Mouse (Mus musculus) lung, embryonic 15.5 days (tissue): ENCODE measurements around the gene Acbd3. TPM values are rescaled to one million over a fixed set of nuclear protein-coding genes. Genes with fewer than 3 reads are reported as not detected.

ENCODE experiments used
- ATAC-seq: fragments of 200-750 bp; cut with Nextera tagmentation; 2 replicates; pipeline ENCODE4 v1.8.0; 2017; ENCODE audit warnings: moderate number of reproducible peaks, borderline replicate concordance; ENCODE audit not compliant: low FRiP score, low TSS enrichment; ENCODE audit errors: extremely low read depth
- H3K27ac ChIP-seq: fragments of 300-500 bp; sonication (generic); 2 replicates; pipeline ENCODE4 v1.5.1; 2015; ENCODE audit warnings: moderate library complexity, mild to moderate bottlenecking, inconsistent platforms
- H3K27me3 ChIP-seq: fragments of 300-500 bp; sonication (generic); 2 replicates; pipeline ENCODE4 v1.6.1; 2015; ENCODE audit warnings: inconsistent platforms
- H3K36me3 ChIP-seq: fragments of 300-500 bp; sonication (generic); 2 replicates; pipeline ENCODE4 v1.6.1; 2015; ENCODE audit warnings: inconsistent platforms
- H3K4me1 ChIP-seq: fragments of 300-500 bp; sonication (generic); 2 replicates; pipeline ENCODE4 v1.6.1; 2015; ENCODE audit warnings: inconsistent platforms
- H3K4me2 ChIP-seq: fragments of 300-500 bp; sonication (generic); 2 replicates; pipeline ENCODE4 v1.6.1; 2015; ENCODE audit warnings: inconsistent platforms, mild to moderate bottlenecking, moderate library complexity
- H3K4me3 ChIP-seq: fragments of 300-500 bp; sonication (generic); 2 replicates; pipeline ENCODE4 v1.5.1; 2015; ENCODE audit warnings: mild to moderate bottlenecking, inconsistent platforms
- H3K9ac ChIP-seq: fragments of 300-500 bp; sonication (generic); 2 replicates; pipeline ENCODE4 v1.6.1; 2015; ENCODE audit warnings: inconsistent platforms
- H3K9me3 ChIP-seq: fragments of 300-500 bp; sonication (generic); 2 replicates; pipeline ENCODE4 v1.6.1; 2016; ENCODE audit warnings: inconsistent platforms
- WGBS: fragments of 180-500 bp; shearing (Covaris S2); methylation state at CpG from one replicate; pipeline ENCODE4 v1.1.7; 2015; 5-methylcytosine and 5-hydroxymethylcytosine counted together
- polyA plus RNA-seq: library from polyadenylated mRNA; unstranded; fragments of >200 nt; fragmentation: Nextera tagmentation; extraction: Ambion mirVana; gene quantifications from 2 replicates; pipeline ENCODE4 v1.2.1, GENCODE M21; 2015

The Acbd3 gene
- polyA plus RNA-seq, 1 experiment from 2014 or later = 22.1 TPM

- Histone ChIP-seq H3K36me3 (no peaks in the 10 kb centered on the region), H3K9me3 (no peaks in the 10 kb centered on the region), H3K4me2 (peak overlapping the region; percentile 89), H3K27me3 (no peaks in the 10 kb centered on the region; the same call in 1 of the 2 replicates), H3K27ac (no peak overlapping the region), H3K9ac (peak overlapping the region; percentile 42), H3K4me3 (peak overlapping the region; percentile 43), H3K4me1 (peaks cover 19% of the 10 kb centered on the region)
- no peak for ATAC-seq
- 7% methylated on average over 14 of the region's 14 CpGs for WGBS
Observed at GRCm38 (mm10) chr1:180763307-180763706, 37.5 kb downstream of the Acbd3 start.

GRCm38 (mm10) chr1:180763828-180764227, 38.0 kb downstream of the Acbd3 start:
- Histone ChIP-seq H3K27ac (no peak overlapping the region), H3K4me2 (peak overlapping the region; percentile 89), H3K9me3 (no peaks in the 10 kb centered on the region), H3K4me1 (peaks cover 23% of the 10 kb centered on the region), H3K4me3 (peak overlapping the region; percentile 43), H3K36me3 (no peaks in the 10 kb centered on the region), H3K9ac (peak overlapping the region; percentile 42), H3K27me3 (no peaks in the 10 kb centered on the region; the same call in 1 of the 2 replicates)
- 0% methylated on average over 11 of the region's 11 CpGs for WGBS
- peak; percentile 71; the same call in 1 of the 2 replicates for ATAC-seq

- WGBS = 79% methylated on average over 5 of the region's 5 CpGs
- Histone ChIP-seq H3K9me3 (no peaks in the 10 kb centered on the region), H3K9ac (no peak overlapping the region), H3K36me3 (no peaks in the 10 kb centered on the region), H3K27me3 (no peaks in the 10 kb centered on the region; the same call in 1 of the 2 replicates), H3K4me1 (peaks cover 26% of the 10 kb centered on the region), H3K27ac (no peak overlapping the region), H3K4me2 (no peak overlapping the region), H3K4me3 (no peak overlapping the region)
- no peak for ATAC-seq
Observed at GRCm38 (mm10) chr1:180765393-180765792, 39.5 kb downstream of the Acbd3 start.

GRCm38 (mm10) chr1:180766557-180766956, 40.7 kb downstream of the Acbd3 start:
- WGBS = 39% methylated on average over 5 of the region's 5 CpGs
- Histone ChIP-seq H3K4me1 (peaks cover 26% of the 10 kb centered on the region), H3K27ac (no peak overlapping the region), H3K9me3 (no peaks in the 10 kb centered on the region), H3K27me3 (no peaks in the 10 kb centered on the region; the same call in 1 of the 2 replicates), H3K9ac (no peak overlapping the region), H3K4me2 (no peak overlapping the region), H3K36me3 (no peaks in the 10 kb centered on the region), H3K4me3 (no peak overlapping the region)
- ATAC-seq = no peak

- 14% methylated on average over 10 of the region's 10 CpGs for WGBS
- H3K9ac ChIP-seq = peak overlapping the region; percentile 65
Observed at GRCm38 (mm10) chr1:180767541-180768333, 41.9 kb downstream of the Acbd3 start.

GRCm38 (mm10) chr1:180768334-180769168, 42.7 kb downstream of the Acbd3 start:
- no peaks in the 10 kb centered on the region for H3K9me3 ChIP-seq
- H3K4me1 ChIP-seq = peaks cover 22% of the 10 kb centered on the region
- H3K27me3 ChIP-seq = no peaks in the 10 kb centered on the region
- ATAC-seq = peak; percentile 87
- WGBS = 3% methylated on average over 37 of the region's 37 CpGs
- H3K36me3 ChIP-seq = no peaks in the 10 kb centered on the region
- H3K9ac ChIP-seq = peak overlapping the region; percentile 65
- peak overlapping the region; percentile 89 for H3K4me2 ChIP-seq
- peak overlapping the region; percentile 58 for H3K4me3 ChIP-seq
- peak overlapping the region; percentile 48 for H3K27ac ChIP-seq

More at GRCm38 (mm10) chr1:180767541-180768333, 41.9 kb downstream of the Acbd3 start:
- H3K36me3 ChIP-seq = no peaks in the 10 kb centered on the region
- H3K27me3 ChIP-seq = no peaks in the 10 kb centered on the region; the same call in 1 of the 2 replicates
- peak overlapping the region; percentile 58 for H3K4me3 ChIP-seq
- peak; percentile 24; the same call in 1 of the 2 replicates for ATAC-seq
- peaks cover 26% of the 10 kb centered on the region for H3K4me1 ChIP-seq
- peak overlapping the region; percentile 48 for H3K27ac ChIP-seq
- H3K9me3 ChIP-seq = no peaks in the 10 kb centered on the region
- peak overlapping the region; percentile 89 for H3K4me2 ChIP-seq

- 82% methylated on average over 5 of the region's 5 CpGs for WGBS
- Histone ChIP-seq H3K27me3 (no peaks in the 10 kb centered on the region), H3K36me3 (no peaks in the 10 kb centered on the region), H3K4me3 (no peak overlapping the region), H3K4me1 (peaks cover 28% of the 10 kb centered on the region), H3K9me3 (no peaks in the 10 kb centered on the region), H3K27ac (no peak overlapping the region), H3K4me2 (no peak overlapping the region), H3K9ac (no peak overlapping the region)
- ATAC-seq = no peak
Observed at GRCm38 (mm10) chr1:180771306-180771705, 45.5 kb downstream of the Acbd3 start.

- H3K9ac ChIP-seq = no peak overlapping the region
- no peak for ATAC-seq
- no peak overlapping the region for H3K4me3 ChIP-seq
- H3K4me1 ChIP-seq = peaks cover 32% of the 10 kb centered on the region
- H3K9me3 ChIP-seq = no peaks in the 10 kb centered on the region
- H3K27ac ChIP-seq = no peak overlapping the region
- H3K27me3 ChIP-seq = no peaks in the 10 kb centered on the region
- no peak overlapping the region for H3K4me2 ChIP-seq
- no peaks in the 10 kb centered on the region for H3K36me3 ChIP-seq
- WGBS = 49% methylated on average over 4 of the region's 4 CpGs
Observed at GRCm38 (mm10) chr1:180771722-180772121, 45.9 kb downstream of the Acbd3 start.

- ATAC-seq = no peak
- WGBS = 85% methylated on average over 3 of the region's 3 CpGs
Observed at GRCm38 (mm10) chr1:180772291-180772690, 46.4 kb downstream of the Acbd3 start.

GRCm38 (mm10) chr1:180774664-180775063, 48.8 kb downstream of the Acbd3 start:
- no peaks in the 10 kb centered on the region for H3K36me3 ChIP-seq
- H3K27ac ChIP-seq = no peak overlapping the region
- H3K9ac ChIP-seq = no peak overlapping the region
- no peaks in the 10 kb centered on the region for H3K9me3 ChIP-seq
- H3K4me2 ChIP-seq = no peak overlapping the region
- H3K4me1 ChIP-seq = peaks cover 18% of the 10 kb centered on the region
- H3K27me3 ChIP-seq = no peaks in the 10 kb centered on the region
- no peak overlapping the region for H3K4me3 ChIP-seq
- 64% methylated on average over 3 of the region's 3 CpGs for WGBS
- ATAC-seq = no peak

More at GRCm38 (mm10) chr1:180772291-180772690, 46.4 kb downstream of the Acbd3 start:
- Histone ChIP-seq H3K4me3 (no peak overlapping the region), H3K4me1 (peaks cover 32% of the 10 kb centered on the region), H3K27me3 (no peaks in the 10 kb centered on the region), H3K9ac (no peak overlapping the region), H3K4me2 (no peak overlapping the region), H3K36me3 (no peaks in the 10 kb centered on the region), H3K27ac (no peak overlapping the region), H3K9me3 (no peaks in the 10 kb centered on the region)

GRCm38 (mm10) chr1:180775317-180775716, 49.5 kb downstream of the Acbd3 start:
- Histone ChIP-seq H3K4me3 (no peak overlapping the region), H3K36me3 (no peaks in the 10 kb centered on the region), H3K27me3 (no peaks in the 10 kb centered on the region), H3K27ac (no peak overlapping the region), H3K9me3 (no peaks in the 10 kb centered on the region), H3K9ac (no peak overlapping the region), H3K4me1 (peaks cover 18% of the 10 kb centered on the region), H3K4me2 (no peak overlapping the region)
- WGBS = 73% methylated on average over 10 of the region's 10 CpGs
- ATAC-seq = no peak
